Mouse (Mus musculus) monocyte, adult 5-6 weeks (primary cell): ENCODE measurements around the gene Sgms1. TPM values are rescaled to one million over a fixed set of nuclear protein-coding genes. Genes with fewer than 3 reads are reported as not detected.
"Not testable (repeated sequence)": the region's sequence is repeated elsewhere in the genome, so short reads cannot be mapped to it uniquely, and the experiment has no call there.

Source experiments
- ATAC-seq: fragments of 153-309, 156-312 bp; replicated peaks from 2 replicates; pipeline ENCODE4 v1.8.0; 2017; ENCODE audit warnings: mild to moderate bottlenecking; ENCODE audit not compliant: low TSS enrichment, insufficient number of reproducible peaks, severe bottlenecking, poor library complexity, low FRiP score
- total RNA-seq: library from RNA; stranded (forward); fragments of 200-1000, 200-491, 200-594 nt; gene quantifications from 3 replicates; pipeline ENCODE4 v1.2.3, GENCODE M21; 2017

The Sgms1 gene
- total RNA-seq, 1 experiment from 2014 or later: 146 TPM

GRCm38 (mm10) chr19:32159168-32159567, 230.3 kb downstream of the Sgms1 start:
- no peak for ATAC-seq

DNA sequence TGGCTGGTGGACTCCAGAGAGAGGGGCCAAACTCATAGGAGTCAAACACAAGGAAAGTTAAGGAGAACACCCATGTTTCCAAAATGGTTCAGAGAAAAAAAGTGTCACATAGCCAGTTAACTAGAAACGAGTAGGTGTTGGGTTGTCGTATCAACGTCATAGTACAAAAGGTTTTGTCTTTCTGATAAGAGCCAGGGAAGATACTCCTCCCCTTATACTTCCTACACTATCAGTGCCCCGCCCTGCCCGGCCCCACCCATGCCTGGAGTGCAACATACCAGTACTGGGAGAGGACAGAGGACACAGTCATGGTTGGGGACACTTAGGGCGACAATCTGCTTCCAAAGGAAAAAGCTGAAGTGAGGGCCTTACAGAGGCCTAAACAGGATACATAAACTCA, 232.5 kb downstream of the Sgms1 start:
- no peak for ATAC-seq

GRCm38 (mm10) chr19:32152529-32152928, 237.0 kb downstream of the Sgms1 start:
- no peak for ATAC-seq

GRCm38 (mm10) chr19:32148710-32149109, 240.8 kb downstream of the Sgms1 start:
- no peak for ATAC-seq

DNA sequence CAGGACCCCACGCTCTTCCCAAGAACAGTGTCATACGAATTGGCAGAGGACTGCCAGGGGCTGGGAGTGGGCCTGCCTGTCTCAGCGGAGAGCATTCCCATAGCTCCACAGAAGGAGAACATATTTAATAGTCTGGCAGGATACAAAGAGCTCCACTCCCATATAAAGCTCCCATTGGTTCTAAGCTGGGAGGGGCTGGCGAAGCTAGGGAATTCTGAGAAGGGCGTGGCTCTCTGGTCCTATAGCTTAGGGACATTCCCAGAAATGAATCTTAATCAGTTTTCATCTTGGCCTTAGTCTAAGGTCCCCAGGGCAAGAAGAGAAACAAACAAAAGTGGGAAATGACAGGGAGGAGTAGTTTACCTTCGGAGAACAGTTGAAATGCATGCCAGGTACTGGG, 247.1 kb downstream of the Sgms1 start:
- ATAC-seq: no peak

DNA sequence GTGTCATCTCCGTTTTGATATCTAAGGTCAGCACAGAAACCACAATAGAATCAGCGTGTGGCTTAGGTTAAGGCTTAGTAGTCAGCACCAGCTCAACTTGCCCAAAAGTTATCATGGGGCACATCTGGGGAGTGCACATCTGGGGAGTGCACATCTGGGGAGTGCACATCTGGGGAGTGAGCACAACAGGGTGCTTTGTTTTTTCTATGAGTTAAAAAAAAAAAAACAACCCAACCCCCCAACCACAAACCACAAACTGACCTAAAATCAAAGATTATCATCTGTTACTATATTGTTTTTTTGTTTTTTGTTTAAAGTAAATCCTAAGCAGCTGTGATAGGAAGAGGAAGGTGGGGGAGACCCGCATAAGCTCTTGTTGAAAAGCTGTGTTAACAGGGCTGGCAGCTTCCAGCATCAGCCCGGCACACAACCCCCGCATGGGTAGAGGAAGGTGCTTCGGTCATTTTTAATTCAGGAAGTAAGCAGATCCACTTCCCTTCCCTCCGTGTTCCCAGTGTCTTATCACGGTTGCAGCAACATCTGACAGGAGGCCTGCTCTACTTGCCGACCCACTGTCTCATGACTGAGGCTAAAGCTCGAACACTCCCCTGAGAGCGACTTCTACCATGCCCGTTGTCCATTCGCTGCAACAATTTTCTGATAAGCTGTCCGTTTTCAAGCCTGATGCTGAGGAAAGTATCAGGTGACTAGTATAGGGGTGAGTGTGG, 251.0 kb downstream of the Sgms1 start:
- ATAC-seq: 0 out of 2 replicates have a peak, but pooled peaks have one; percentile 32

GRCm38 (mm10) chr19:32137904-32138303, 251.6 kb downstream of the Sgms1 start:
- no peak for ATAC-seq

- ATAC-seq: no peak
These were observed 252.5 kb downstream of the Sgms1 start for GRCm38 (mm10) chr19:32136888-32137625.

GRCm38 (mm10) chr19:32131707-32132488, 257.6 kb downstream of the Sgms1 start:
- ATAC-seq: not testable (repeated sequence)

DNA sequence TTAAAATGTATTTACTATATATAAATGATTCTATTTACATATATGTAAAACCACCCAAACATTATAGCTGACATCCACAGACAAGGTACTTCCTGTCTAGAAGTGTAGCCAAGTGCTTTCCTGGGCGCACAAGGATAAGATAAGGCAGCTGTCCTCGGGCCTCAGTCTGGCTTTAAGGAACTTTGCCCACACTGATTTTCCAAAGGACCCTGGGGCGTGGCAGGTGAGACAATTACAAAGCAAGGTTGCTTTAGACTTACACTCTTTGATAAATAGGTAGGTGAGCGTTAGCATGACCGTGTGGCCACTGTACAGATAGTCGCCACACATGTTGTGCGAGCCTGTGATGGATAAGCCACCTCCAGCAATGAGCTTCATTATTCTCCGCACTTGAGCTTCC, 260.2 kb downstream of the Sgms1 start:
- no peak for ATAC-seq

GRCm38 (mm10) chr19:32127180-32127850, 262.2 kb downstream of the Sgms1 start:
- 0 out of 2 replicates have a peak, but pooled peaks have one; percentile 42 for ATAC-seq

- ATAC-seq: no peak
These were observed 265.4 kb downstream of the Sgms1 start for GRCm38 (mm10) chr19:32124155-32124554.

DNA sequence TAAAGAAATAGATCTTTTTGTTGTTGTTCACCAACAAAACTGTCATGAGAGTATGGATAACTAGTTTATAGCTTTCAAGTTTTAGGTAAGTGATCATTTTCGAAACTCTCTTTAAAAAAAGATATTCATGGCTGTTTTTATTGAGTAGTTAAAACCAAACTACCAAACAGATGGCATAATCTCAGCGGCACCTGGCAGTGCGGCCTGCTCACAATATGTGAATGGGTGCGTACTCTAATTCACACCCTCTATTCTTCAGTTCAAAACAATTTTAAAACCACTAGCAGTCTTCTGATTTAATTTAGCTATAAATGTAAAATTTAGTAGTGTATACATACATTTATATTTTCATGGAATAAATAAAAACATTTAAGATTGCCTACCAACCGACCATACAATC, 266.3 kb downstream of the Sgms1 start:
- no peak for ATAC-seq

GRCm38 (mm10) chr19:32120798-32121197, 268.7 kb downstream of the Sgms1 start:
- no peak for ATAC-seq

DNA sequence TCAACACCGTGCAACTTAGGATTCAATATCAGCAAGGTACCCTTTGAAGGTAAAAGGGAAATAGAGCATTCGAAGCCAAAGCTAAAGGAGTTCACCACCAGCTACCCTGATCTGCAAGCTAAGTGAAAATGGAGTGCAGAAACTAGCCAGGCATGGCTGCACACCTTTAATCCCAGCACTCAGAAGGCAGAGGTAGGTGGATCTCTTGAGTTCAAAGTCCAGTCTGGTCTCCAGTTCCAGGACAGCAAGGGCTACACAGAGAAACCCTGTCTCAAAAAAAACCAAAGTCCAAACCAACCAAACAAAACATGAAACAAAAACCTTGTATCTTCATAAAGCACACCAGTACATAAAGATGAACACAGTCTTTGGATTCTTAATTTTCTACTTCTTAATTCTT, 269.8 kb downstream of the Sgms1 start:
- no peak for ATAC-seq

DNA sequence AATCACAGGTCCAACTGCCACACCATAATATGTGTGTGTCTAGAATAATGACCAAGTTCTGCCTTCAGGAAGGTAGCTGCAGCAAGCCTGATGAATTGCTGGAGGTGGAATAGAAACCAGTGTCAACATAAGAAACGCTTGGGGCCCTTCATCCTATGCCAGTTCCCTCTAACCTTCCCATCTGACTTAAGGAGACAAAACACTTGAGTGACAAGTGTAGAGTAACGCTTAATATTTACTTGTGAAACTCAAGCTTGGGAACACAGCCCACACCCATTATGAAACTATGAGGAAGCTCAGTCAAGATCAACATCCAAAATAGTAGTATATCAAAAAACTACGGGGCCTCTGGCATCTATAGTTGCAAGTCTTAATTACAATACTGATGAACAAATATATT, 271.0 kb downstream of the Sgms1 start:
- no peak for ATAC-seq

GRCm38 (mm10) chr19:32117484-32118018, 272.0 kb downstream of the Sgms1 start:
- no peak for ATAC-seq

DNA sequence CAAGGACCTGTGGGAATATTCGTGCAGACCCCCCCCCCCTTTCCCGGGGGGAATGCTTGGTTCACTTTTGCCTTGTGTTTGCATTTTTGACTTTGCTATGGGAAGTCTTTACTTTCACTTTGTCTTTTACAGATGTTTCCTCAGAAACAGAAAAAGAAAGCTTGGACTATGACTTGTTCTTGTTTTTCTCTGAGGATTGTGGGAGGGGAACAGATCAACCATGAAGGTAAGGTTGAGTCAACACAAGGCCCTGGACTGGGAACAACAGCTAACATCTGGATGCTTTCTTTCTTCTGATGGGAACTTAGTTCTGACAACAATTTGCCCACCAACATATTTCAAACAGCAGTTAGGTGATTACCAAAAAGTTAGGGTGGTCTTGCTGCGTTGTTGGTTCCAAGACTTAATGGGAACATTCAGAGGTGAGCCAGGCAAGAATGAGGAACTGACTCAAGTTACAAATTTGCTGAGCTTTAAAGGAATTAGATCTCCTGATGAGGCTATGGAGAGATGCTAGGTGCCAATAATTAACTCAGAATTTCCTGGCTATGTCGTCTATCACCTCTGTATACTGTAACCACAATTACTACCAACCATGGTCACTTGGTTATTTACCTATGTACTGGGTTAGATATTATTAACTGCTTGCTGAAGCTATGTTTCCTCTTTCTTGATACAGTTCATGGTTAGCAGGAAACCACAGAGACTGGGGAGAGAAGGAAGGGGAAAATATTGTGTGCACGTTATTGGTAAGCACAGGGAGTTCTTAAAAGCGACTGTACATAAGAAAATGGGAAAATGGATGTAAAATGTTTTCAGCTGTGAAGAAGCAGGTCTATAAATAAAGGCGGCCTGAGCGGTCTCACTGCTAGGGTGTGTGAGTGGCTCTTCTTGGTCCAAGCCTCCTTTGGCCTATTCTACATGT, 277.4 kb downstream of the Sgms1 start:
- no peak; the same call in 1 of the 2 replicates for ATAC-seq
